Mouse (Mus musculus): ENCODE measurements around the gene Vdac2. TPM values are rescaled to one million over a fixed set of nuclear protein-coding genes. Genes with fewer than 3 reads are reported as not detected.
A peak's percentile ranks its signal among the peaks of the same experiment; 100 is the strongest.

Vdac2 gene
- polyA plus RNA-seq (2014; fragmentation: Nextera tagmentation; extraction: Ambion mirVana): 312 and 324 TPM in 2 replicates

DNA sequence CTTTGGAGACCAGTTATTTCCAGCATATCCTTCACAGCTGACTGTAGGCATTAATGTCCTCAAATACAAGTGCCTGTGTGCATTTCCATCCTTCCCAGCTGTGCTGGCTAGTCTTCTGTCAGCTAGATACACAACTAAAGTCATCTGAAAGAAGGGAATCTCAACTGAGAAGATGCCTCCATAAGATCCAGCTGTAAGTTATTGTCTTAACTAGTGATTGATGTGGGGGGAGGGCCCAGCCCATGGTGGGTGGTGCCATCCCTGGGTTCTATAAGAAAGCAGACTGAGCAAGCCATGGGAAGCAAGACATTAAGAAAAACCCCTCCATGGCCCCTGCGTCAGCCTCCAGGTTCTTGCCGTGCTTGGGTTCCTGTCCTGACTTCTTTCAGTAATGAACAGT, at the start of gene Vdac2:
Gene Vdac2 (plus strand): TSS at position 301 of the 400 bp plus-strand sequence.
- Histone ChIP-seq H3K27me3 (replicated peaks; ENCODE audit: control insufficient read depth, insufficient read depth, low read length) (no peaks in the 10 kb centered on the region), H3K9me3 (ENCODE audit: control insufficient read depth, low read length) (no peaks in the 10 kb centered on the region), H3K4me3 (ENCODE audit: low read depth, low read length) (no peak within 1 kb of the TSS), H3K36me3 (ENCODE audit: control insufficient read depth, insufficient read depth, low read length) (no peaks in the 10 kb centered on the region), H3K27ac (ENCODE audit: low read depth, low read length) (peak within 1 kb of the TSS; percentile 98), H3K4me2 (no peak within 1 kb of the TSS), H3K9ac (ENCODE audit: low read depth, low read length) (no peak within 1 kb of the TSS), H3K4me1 (replicated peaks; ENCODE audit: control insufficient read depth, insufficient read depth, low read length) (peaks cover 38% of the 10 kb centered on the region)
- DNase-seq (ENCODE audit: low spot score): no peak
- WGBS: 75% methylated on average over 2 of the region's 2 CpGs
- ATAC-seq (replicated peaks; ENCODE audit: low FRiP score): no peak

GRCm38 (mm10) chr14:21776201-21776600, 48.8 kb upstream of the Vdac2 start:
- 87% methylated on average over 4 of the region's 4 CpGs for WGBS
- peaks cover 3% of the 10 kb centered on the region; the same call in 1 of the 2 replicates for H3K9me3 ChIP-seq (ENCODE audit: control insufficient read depth, low read length)
- no peak overlapping the region for H3K27ac ChIP-seq (ENCODE audit: low read depth, low read length)
- peaks cover 21% of the 10 kb centered on the region for H3K36me3 ChIP-seq (ENCODE audit: control insufficient read depth, insufficient read depth, low read length)
- no peak overlapping the region for H3K9ac ChIP-seq (ENCODE audit: low read depth, low read length)
- H3K4me1 ChIP-seq (replicated peaks; ENCODE audit: control insufficient read depth, insufficient read depth, low read length): no peaks in the 10 kb centered on the region
- H3K27me3 ChIP-seq (replicated peaks; ENCODE audit: control insufficient read depth, insufficient read depth, low read length): no peaks in the 10 kb centered on the region
- H3K4me2 ChIP-seq: no peak overlapping the region
- ATAC-seq (replicated peaks; ENCODE audit: low FRiP score): no peak
- H3K4me3 ChIP-seq (ENCODE audit: low read depth, low read length): no peak overlapping the region
- no peak for DNase-seq (ENCODE audit: low spot score)

DNA sequence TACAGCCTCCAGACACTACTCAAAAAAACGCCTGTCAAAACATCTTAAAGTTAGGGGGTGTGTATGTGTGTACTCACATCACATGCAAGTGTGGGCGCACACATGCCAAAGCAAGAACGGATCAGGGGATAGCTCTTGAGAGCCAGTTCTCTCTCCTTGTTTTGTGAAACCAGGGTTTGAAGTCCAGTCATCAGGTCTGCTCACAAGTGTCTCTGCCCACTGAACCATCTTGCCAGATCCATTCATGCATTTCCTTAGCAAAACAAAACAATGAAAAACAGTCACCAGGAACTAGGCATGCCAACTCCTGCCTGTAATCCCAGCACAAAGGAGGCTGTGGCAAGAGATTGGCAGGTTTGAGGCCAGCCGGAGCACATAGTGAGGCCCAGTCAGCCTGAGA, 38.5 kb upstream of the Vdac2 start:
- 82% methylated on average over 4 of the region's 4 CpGs for WGBS
- H3K27ac ChIP-seq (ENCODE audit: low read depth, low read length): no peak overlapping the region
- no peaks in the 10 kb centered on the region for H3K27me3 ChIP-seq (replicated peaks; ENCODE audit: control insufficient read depth, insufficient read depth, low read length)
- peaks cover 4% of the 10 kb centered on the region; the same call in 1 of the 2 replicates for H3K4me1 ChIP-seq (replicated peaks; ENCODE audit: control insufficient read depth, insufficient read depth, low read length)
- DNase-seq (ENCODE audit: low spot score): no peak
- H3K4me3 ChIP-seq (ENCODE audit: low read depth, low read length): no peak overlapping the region
- H3K4me2 ChIP-seq: no peak overlapping the region
- no peak overlapping the region for H3K9ac ChIP-seq (ENCODE audit: low read depth, low read length)
- ATAC-seq (replicated peaks; ENCODE audit: low FRiP score): no peak
- H3K9me3 ChIP-seq (ENCODE audit: control insufficient read depth, low read length): no peaks in the 10 kb centered on the region
- peaks cover 8% of the 10 kb centered on the region; the same call in 1 of the 2 replicates for H3K36me3 ChIP-seq (ENCODE audit: control insufficient read depth, insufficient read depth, low read length)

- WGBS: 87% methylated on average over 3 of the region's 3 CpGs
- Histone ChIP-seq H3K4me2 (no peak overlapping the region), H3K36me3 (ENCODE audit: control insufficient read depth, insufficient read depth, low read length) (peaks cover 11% of the 10 kb centered on the region), H3K4me1 (replicated peaks; ENCODE audit: control insufficient read depth, insufficient read depth, low read length) (peaks cover 4% of the 10 kb centered on the region; the same call in 1 of the 2 replicates), H3K27me3 (replicated peaks; ENCODE audit: control insufficient read depth, insufficient read depth, low read length) (no peaks in the 10 kb centered on the region), H3K27ac (ENCODE audit: low read depth, low read length) (no peak overlapping the region), H3K9me3 (ENCODE audit: control insufficient read depth, low read length) (no peaks in the 10 kb centered on the region), H3K9ac (ENCODE audit: low read depth, low read length) (no peak overlapping the region), H3K4me3 (ENCODE audit: low read depth, low read length) (no peak overlapping the region)
- DNase-seq (ENCODE audit: low spot score) (no peak), ATAC-seq (replicated peaks; ENCODE audit: low FRiP score) (no peak)
Observed at GRCm38 (mm10) chr14:21787374-21787773, 37.7 kb upstream of the Vdac2 start.

DNA sequence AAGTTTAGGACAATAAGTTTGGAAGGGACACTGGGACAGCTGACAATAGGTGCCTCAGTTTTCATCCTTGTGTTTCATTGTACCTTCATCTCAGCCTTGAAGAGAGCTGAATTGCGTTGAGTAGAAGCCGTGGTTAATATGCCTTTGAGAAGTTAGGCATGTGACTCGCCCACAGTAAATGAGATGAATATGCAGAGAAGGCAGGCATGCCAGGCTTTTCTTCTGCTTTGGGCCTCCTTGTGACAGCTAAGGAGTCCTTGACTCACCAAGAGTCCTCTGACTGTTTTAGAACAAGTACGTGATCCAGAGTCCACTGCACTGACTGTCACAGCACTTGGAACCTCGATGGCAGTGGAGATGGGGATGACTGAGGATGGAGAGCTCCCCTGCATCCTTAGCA, 36.9 kb upstream of the Vdac2 start:
- WGBS: 90% methylated on average over 5 of the region's 5 CpGs
- no peaks in the 10 kb centered on the region for H3K27me3 ChIP-seq (replicated peaks; ENCODE audit: control insufficient read depth, insufficient read depth, low read length)
- H3K9ac ChIP-seq (ENCODE audit: low read depth, low read length): no peak overlapping the region
- DNase-seq (ENCODE audit: low spot score) (no peak), ATAC-seq (replicated peaks; ENCODE audit: low FRiP score) (no peak)
- H3K4me3 ChIP-seq (ENCODE audit: low read depth, low read length): no peak overlapping the region
- H3K27ac ChIP-seq (ENCODE audit: low read depth, low read length): no peak overlapping the region
- H3K4me2 ChIP-seq: no peak overlapping the region
- no peaks in the 10 kb centered on the region for H3K9me3 ChIP-seq (ENCODE audit: control insufficient read depth, low read length)
- H3K4me1 ChIP-seq (replicated peaks; ENCODE audit: control insufficient read depth, insufficient read depth, low read length): peaks cover 4% of the 10 kb centered on the region; the same call in 1 of the 2 replicates
- H3K36me3 ChIP-seq (ENCODE audit: control insufficient read depth, insufficient read depth, low read length): peaks cover 13% of the 10 kb centered on the region

DNA sequence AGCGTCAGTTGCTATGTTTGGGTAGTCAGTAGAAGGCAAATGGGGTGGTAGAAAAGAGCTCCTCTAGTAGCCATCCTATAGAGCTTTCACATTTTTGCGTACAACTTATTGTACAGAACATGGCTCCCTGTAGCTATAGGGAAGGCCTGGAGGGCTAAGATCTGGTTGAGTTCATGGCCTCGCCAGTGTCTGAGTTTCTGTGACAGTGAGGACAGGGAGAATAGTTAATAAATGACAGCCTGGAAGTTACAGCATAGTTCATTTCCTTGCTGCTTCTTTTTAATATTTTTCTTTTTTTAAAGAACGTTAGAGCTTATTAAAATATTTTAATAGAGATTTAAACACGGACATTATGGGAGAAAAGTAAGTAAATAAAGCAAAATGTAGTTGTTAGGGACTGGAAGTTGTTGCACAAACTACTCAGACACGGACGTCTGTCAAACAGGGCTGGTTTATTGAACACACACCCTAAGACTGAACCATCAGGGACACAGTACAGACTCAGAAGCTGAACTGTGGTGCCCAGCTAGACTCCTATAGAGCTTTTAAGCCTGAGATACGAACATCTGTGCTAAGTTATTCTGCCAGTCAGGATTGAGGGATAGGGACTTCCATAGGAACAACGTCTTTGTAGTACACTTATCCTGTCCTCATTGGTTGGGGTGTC, 34.3 kb upstream of the Vdac2 start:
- H3K4me2 ChIP-seq: no peak overlapping the region
- peaks cover 10% of the 10 kb centered on the region for H3K36me3 ChIP-seq (ENCODE audit: control insufficient read depth, insufficient read depth, low read length)
- no peak for DNase-seq (ENCODE audit: low spot score)
- H3K27me3 ChIP-seq (replicated peaks; ENCODE audit: control insufficient read depth, insufficient read depth, low read length): no peaks in the 10 kb centered on the region
- H3K4me1 ChIP-seq (replicated peaks; ENCODE audit: control insufficient read depth, insufficient read depth, low read length): peaks cover 4% of the 10 kb centered on the region; the same call in 1 of the 2 replicates
- H3K9ac ChIP-seq (ENCODE audit: low read depth, low read length): no peak overlapping the region
- H3K27ac ChIP-seq (ENCODE audit: low read depth, low read length): no peak overlapping the region; the same call in 1 of the 2 replicates
- H3K9me3 ChIP-seq (ENCODE audit: control insufficient read depth, low read length): no peaks in the 10 kb centered on the region
- no peak for ATAC-seq (replicated peaks; ENCODE audit: low FRiP score)
- no peak overlapping the region for H3K4me3 ChIP-seq (ENCODE audit: low read depth, low read length)
- 84% methylated on average over 9 of the region's 9 CpGs for WGBS

DNA sequence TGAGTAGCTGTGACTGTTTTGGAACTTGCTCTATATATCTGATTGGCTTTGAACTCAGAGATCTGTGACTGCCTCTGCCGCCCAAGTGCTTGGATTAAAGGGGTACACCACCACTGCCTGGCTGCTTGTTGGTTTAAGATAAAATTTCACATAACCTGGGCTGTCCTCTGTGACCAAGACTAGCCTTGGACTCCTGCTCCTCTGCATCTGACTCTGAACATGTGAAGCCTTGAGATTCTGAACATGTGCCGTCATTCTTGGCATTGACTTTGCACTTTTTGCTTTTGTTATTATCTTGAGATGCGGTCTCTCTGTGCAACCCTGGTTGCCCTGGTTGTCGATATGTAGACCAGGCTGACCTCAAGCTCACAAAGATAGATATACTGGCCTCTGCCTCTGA, 33.3 kb upstream of the Vdac2 start:
- no peak overlapping the region for H3K27ac ChIP-seq (ENCODE audit: low read depth, low read length)
- peaks cover 10% of the 10 kb centered on the region for H3K36me3 ChIP-seq (ENCODE audit: control insufficient read depth, insufficient read depth, low read length)
- no peak for ATAC-seq (replicated peaks; ENCODE audit: low FRiP score)
- no peak overlapping the region for H3K9ac ChIP-seq (ENCODE audit: low read depth, low read length)
- 79% methylated on average over 4 of the region's 4 CpGs for WGBS
- no peaks in the 10 kb centered on the region for H3K9me3 ChIP-seq (ENCODE audit: control insufficient read depth, low read length)
- no peak overlapping the region for H3K4me3 ChIP-seq (ENCODE audit: low read depth, low read length)
- no peaks in the 10 kb centered on the region for H3K27me3 ChIP-seq (replicated peaks; ENCODE audit: control insufficient read depth, insufficient read depth, low read length)
- peaks cover 4% of the 10 kb centered on the region; the same call in 1 of the 2 replicates for H3K4me1 ChIP-seq (replicated peaks; ENCODE audit: control insufficient read depth, insufficient read depth, low read length)
- H3K4me2 ChIP-seq: no peak overlapping the region
- no peak for DNase-seq (ENCODE audit: low spot score)

- ATAC-seq (replicated peaks; ENCODE audit: low FRiP score) (no peak), DNase-seq (ENCODE audit: low spot score) (no peak)
- 86% methylated on average over 6 of the region's 6 CpGs for WGBS
- Histone ChIP-seq H3K9me3 (ENCODE audit: control insufficient read depth, low read length) (no peaks in the 10 kb centered on the region), H3K4me3 (ENCODE audit: low read depth, low read length) (no peak overlapping the region), H3K27me3 (replicated peaks; ENCODE audit: control insufficient read depth, insufficient read depth, low read length) (no peaks in the 10 kb centered on the region), H3K36me3 (ENCODE audit: control insufficient read depth, insufficient read depth, low read length) (peaks cover 10% of the 10 kb centered on the region), H3K4me2 (no peak overlapping the region), H3K27ac (ENCODE audit: low read depth, low read length) (no peak overlapping the region), H3K9ac (ENCODE audit: low read depth, low read length) (no peak overlapping the region), H3K4me1 (replicated peaks; ENCODE audit: control insufficient read depth, insufficient read depth, low read length) (peaks cover 4% of the 10 kb centered on the region; the same call in 1 of the 2 replicates)
Observed at GRCm38 (mm10) chr14:21792250-21792649, 32.8 kb upstream of the Vdac2 start.

DNA sequence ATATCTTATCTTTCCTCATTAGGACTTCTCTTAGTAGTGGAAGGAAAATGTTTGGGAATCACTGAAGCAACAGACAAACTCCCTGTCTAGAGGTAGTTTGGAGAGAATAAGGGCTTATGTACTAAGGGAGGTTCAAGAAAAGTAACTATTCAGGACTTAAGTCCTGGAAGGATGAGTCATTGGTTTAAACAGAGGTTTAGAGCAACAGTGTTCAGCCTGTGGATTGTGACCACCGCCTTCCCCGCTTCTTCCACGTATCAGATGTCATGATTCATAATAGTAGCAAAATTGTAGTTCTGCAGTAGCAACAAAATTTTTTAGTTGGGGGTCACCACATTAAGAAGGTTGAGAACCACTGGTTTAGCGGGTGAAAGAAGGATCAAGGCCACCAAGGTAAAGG, 24.4 kb upstream of the Vdac2 start:
- no peak overlapping the region for H3K27ac ChIP-seq (ENCODE audit: low read depth, low read length)
- no peaks in the 10 kb centered on the region for H3K36me3 ChIP-seq (ENCODE audit: control insufficient read depth, insufficient read depth, low read length)
- no peak overlapping the region for H3K9ac ChIP-seq (ENCODE audit: low read depth, low read length)
- ATAC-seq (replicated peaks; ENCODE audit: low FRiP score) (no peak), DNase-seq (ENCODE audit: low spot score) (no peak)
- no peaks in the 10 kb centered on the region for H3K27me3 ChIP-seq (replicated peaks; ENCODE audit: control insufficient read depth, insufficient read depth, low read length)
- no peaks in the 10 kb centered on the region for H3K9me3 ChIP-seq (ENCODE audit: control insufficient read depth, low read length)
- no peak overlapping the region for H3K4me3 ChIP-seq (ENCODE audit: low read depth, low read length)
- no peaks in the 10 kb centered on the region for H3K4me1 ChIP-seq (replicated peaks; ENCODE audit: control insufficient read depth, insufficient read depth, low read length)
- H3K4me2 ChIP-seq: no peak overlapping the region
- WGBS: 95% methylated on average over 4 of the region's 4 CpGs
